Mouse (Mus musculus) heart, embryonic 12.5 days (tissue): ENCODE measurements around the gene Twf1. TPM values are rescaled to one million over a fixed set of nuclear protein-coding genes. Genes with fewer than 3 reads are reported as not detected.

Experiments used
- ATAC-seq: fragments of 200-750 bp; cut with Nextera tagmentation; 2 replicates; pipeline ENCODE4 v1.8.0; 2017; ENCODE audit warnings: moderate TSS enrichment, moderate library complexity; ENCODE audit not compliant: insufficient number of reproducible peaks, low FRiP score
- H3K27ac ChIP-seq: fragments of 300-500 bp; sonication (generic); 2 replicates; pipeline ENCODE4 v1.5.1; 2016; ENCODE audit warnings: mild to moderate bottlenecking, moderate library complexity; ENCODE audit not compliant: poor library complexity, severe bottlenecking
- H3K27me3 ChIP-seq: fragments of 300-500 bp; sonication (generic); replicated peaks from 2 replicates; pipeline ENCODE4 v1.6.1; 2016; ENCODE audit warnings: mild to moderate bottlenecking, moderate library complexity
- H3K36me3 ChIP-seq: fragments of 300-500 bp; sonication (generic); 2 replicates; pipeline ENCODE4 v1.6.1; 2016; ENCODE audit warnings: mild to moderate bottlenecking, moderate library complexity
- H3K4me1 ChIP-seq: fragments of 300-500 bp; sonication (generic); replicated peaks from 2 replicates; pipeline ENCODE4 v1.6.1; 2016; ENCODE audit warnings: mild to moderate bottlenecking
- H3K4me2 ChIP-seq: fragments of 300-500 bp; sonication (generic); 2 replicates; pipeline ENCODE4 v1.6.1; 2016; ENCODE audit warnings: mild to moderate bottlenecking, moderate library complexity
- H3K4me3 ChIP-seq: fragments of 300-500 bp; sonication (generic); 2 replicates; pipeline ENCODE4 v1.5.1; 2016; ENCODE audit warnings: mild to moderate bottlenecking
- H3K9ac ChIP-seq: fragments of 300-500 bp; sonication (generic); 2 replicates; pipeline ENCODE4 v1.6.1; 2016; ENCODE audit warnings: mild to moderate bottlenecking, moderate library complexity
- H3K9me3 ChIP-seq: fragments of 300-500 bp; sonication (generic); replicated peaks from 2 replicates; pipeline ENCODE4 v1.6.1; 2016; ENCODE audit warnings: mild to moderate bottlenecking, moderate library complexity
- WGBS: fragments of 180-500 bp; shearing (Covaris S2); methylation state at CpG from one replicate; pipeline ENCODE4 v1.1.7; 2016; 5-methylcytosine and 5-hydroxymethylcytosine counted together
- polyA plus RNA-seq: library from polyadenylated mRNA; unstranded; fragments of >200 nt; fragmentation: Nextera tagmentation; extraction: Ambion mirVana; gene quantifications from 2 replicates; pipeline ENCODE4 v1.2.1, GENCODE M21; 2016

Gene Twf1
- 48.0 and 48.7 TPM in 2 replicates for polyA plus RNA-seq

DNA sequence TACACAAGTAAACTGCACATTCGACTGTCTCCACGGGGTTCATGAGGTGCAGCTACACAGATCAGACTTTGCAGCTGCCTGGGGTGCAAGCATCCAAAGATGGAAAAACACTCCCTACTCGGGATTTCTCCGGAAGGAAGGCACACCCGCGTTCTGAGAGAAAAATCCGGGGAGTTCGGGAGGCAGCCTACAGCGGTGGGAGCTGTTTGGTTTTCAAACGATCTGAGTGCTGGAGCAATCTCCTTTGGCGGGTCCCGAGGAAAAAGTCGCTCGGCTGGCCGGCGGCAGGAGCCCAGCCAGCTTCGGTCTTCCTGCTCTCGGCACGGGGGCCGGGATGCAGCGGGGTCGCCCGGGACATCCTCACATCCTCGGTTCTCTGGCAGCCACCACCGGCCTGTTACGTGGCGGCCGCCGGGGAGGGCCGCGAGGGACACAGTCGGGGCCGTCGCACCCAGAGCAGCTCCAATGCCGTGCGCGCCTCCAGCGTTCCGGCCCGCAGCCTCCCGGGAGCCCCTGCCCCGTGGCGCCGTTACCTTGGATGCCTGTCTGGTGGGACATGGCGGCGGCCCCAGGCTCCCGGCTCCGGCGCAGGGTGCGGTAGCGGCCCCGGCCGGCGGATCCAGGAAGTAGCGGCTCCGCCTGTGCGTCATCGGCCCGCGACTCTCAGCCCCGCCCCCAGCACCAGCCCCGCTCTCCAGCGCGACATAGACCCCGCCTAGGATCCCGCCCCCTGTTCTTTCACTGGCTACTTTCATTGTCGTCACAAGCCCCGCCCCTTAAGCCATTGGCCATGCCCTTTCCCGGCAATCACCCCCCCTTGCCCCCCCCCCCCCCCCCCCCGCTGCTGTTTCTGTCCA is at the start of gene Twf1:
Gene Twf1 (minus strand): TSS at position 671 of the 857 bp plus-strand sequence.
- Histone ChIP-seq H3K9ac (peak within 1 kb of the TSS; percentile 99), H3K4me1 (peaks cover 3% of the 10 kb centered on the region; the same call in 1 of the 2 replicates), H3K27ac (peak within 1 kb of the TSS; percentile 73), H3K9me3 (no peaks in the 10 kb centered on the region), H3K4me2 (peak within 1 kb of the TSS; percentile 78), H3K27me3 (no peaks in the 10 kb centered on the region), H3K36me3 (peaks cover 19% of the 10 kb centered on the region), H3K4me3 (peak within 1 kb of the TSS; percentile 100)
- peak; percentile 100 for ATAC-seq
- under 1% methylated on average over 57 of the region's 70 CpGs for WGBS

DNA sequence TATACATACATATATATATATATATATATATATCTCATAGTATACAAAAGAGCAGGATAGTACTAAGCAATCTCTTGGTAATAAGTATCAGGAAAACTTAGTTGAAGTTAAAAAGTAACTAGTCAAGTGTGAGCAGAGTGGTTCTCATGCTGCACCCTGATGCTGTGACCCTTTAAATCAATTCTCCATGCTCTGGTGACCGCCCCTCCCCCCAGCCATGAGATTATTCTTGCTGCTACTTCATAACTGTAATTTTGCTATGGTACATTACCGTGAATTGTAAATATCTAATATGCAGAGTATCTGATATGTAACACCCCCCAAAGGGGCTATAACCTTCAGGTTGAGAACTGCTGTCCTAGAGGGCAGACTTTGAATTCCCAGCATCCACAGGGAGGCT is 49.4 kb upstream of the Twf1 start:
- Histone ChIP-seq H3K4me3 (no peak overlapping the region), H3K9me3 (no peaks in the 10 kb centered on the region), H3K4me1 (0 out of 2 replicates have a peak, but pooled peaks cover 4% of the 10 kb centered on the region), H3K4me2 (no peak overlapping the region), H3K27ac (no peak overlapping the region), H3K9ac (no peak overlapping the region), H3K27me3 (no peaks in the 10 kb centered on the region), H3K36me3 (no peaks in the 10 kb centered on the region)
- 80% methylated on average over 2 of the region's 2 CpGs for WGBS
- ATAC-seq = no peak

DNA sequence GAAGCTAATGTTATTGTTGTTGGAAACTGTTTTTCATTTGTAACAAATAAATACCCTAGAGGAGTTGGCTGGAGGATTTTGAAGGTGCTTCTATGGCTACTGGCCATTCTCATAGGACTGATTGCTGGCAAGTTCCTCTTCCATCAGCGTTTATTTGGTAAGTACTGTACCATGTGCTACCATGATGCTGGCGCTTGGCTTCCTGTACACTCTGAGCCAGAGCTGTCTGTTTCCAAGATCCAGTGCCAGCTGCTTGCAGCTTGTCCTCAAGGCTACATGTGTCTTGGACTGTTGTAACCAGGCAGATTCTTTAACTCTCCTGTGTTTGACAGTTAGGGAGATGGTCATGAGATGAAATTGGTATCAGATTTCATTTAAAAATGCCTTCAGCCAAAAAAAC is 48.5 kb upstream of the Twf1 start:
- Histone ChIP-seq H3K27ac (no peak overlapping the region), H3K9ac (no peak overlapping the region), H3K27me3 (no peaks in the 10 kb centered on the region), H3K4me2 (no peak overlapping the region), H3K36me3 (no peaks in the 10 kb centered on the region), H3K4me3 (no peak overlapping the region), H3K4me1 (0 out of 2 replicates have a peak, but pooled peaks cover 4% of the 10 kb centered on the region), H3K9me3 (no peaks in the 10 kb centered on the region)
- WGBS = 86% methylated on average over 2 of the region's 2 CpGs
- no peak for ATAC-seq

DNA sequence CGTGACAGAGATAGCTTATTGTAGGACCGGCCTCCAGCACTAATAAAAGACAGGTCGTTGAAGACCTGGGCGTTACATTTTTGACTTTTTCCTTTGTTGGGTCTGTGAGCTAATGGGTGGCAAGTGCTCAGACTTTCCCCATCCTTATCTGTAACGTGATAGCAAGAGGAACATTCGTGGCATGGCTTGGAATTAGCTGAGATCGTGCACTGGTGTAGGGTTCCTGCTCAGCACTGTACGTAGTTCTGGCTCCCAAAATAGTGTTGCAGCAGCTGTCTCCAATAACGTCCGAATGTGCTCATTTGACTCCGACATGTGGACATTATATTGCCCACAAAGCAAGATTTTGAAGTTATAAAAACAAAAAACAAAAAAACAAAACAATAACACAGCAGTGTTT is 44.8 kb upstream of the Twf1 start:
- Histone ChIP-seq H3K27me3 (peaks cover 18% of the 10 kb centered on the region), H3K4me1 (0 out of 2 replicates have a peak, but pooled peaks cover 4% of the 10 kb centered on the region), H3K9ac (no peak overlapping the region), H3K9me3 (no peaks in the 10 kb centered on the region), H3K36me3 (no peaks in the 10 kb centered on the region), H3K4me3 (no peak overlapping the region), H3K27ac (no peak overlapping the region), H3K4me2 (no peak overlapping the region)
- WGBS = 31% methylated on average over 11 of the region's 11 CpGs
- ATAC-seq = no peak

DNA sequence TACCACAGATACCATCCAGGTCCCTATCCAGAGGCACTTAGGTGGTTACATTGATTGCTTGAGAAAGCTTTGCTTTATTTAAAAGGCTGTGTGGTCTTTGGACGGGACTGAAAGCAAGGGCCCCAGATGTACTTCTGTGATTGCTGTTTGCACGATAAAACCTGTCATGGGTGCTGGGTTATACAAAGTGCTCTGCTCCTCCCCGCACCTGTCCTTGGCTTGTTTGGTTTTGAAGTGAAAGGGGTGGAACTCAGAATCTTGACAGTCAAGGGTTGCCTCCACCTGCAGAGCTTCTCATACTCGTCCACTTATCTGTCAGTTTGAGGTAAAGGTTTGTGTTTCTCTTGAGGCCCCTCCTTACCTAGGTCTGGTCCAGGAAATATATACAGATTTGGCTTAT is 40.9 kb upstream of the Twf1 start:
- H3K9ac ChIP-seq = no peak overlapping the region
- no peak overlapping the region for H3K4me3 ChIP-seq
- no peak overlapping the region for H3K27ac ChIP-seq
- H3K4me1 ChIP-seq = 0 out of 2 replicates have a peak, but pooled peaks cover 4% of the 10 kb centered on the region
- ATAC-seq = no peak
- no peak overlapping the region for H3K4me2 ChIP-seq
- H3K27me3 ChIP-seq = peaks cover 43% of the 10 kb centered on the region
- WGBS = 75% methylated on average over 4 of the region's 4 CpGs
- H3K9me3 ChIP-seq = no peaks in the 10 kb centered on the region
- H3K36me3 ChIP-seq = no peaks in the 10 kb centered on the region

DNA sequence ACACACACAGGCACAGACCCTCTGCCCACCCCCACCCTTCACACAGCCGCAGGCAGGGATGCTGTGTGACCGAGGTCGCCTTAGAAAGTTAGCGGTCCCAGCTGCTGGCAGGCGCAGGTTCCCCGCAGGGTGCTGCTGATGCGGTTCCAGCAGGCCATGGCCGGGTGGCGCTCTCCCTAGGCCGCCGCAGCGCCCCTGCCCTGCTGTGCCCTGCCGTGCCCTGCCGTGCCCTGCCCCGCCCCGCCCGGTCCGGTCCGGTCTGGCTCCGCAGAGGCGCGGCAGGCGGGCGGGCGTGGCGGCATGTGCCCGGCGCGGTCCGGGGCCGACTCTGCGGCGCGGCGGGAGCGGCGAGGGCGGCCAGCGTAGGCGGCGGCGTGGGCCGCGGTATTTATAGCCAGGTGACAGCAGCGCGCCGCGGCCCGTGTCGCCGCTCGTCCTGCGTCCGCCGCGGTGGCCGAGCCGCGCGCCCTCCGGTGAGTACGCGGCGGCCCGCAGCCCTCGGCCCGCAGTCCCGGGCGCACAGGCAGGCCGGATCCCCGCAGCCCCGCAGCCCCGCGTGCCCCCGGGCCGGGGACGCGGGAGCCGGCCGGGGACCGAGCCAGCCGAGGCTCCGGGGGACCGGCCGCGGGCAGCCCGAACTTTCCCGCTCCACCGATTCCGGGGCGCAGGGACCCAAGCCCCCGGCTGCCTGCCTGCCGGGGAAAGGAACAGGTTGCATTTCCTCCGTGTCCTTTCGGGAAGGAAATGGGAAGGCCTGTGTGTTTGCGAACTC is 39.3 kb upstream of the Twf1 start, which contains the start of gene Tmem117:
Gene Tmem117 (plus strand): TSS at position 403 of the 772 bp plus-strand sequence.
- ATAC-seq = peak; percentile 75
- H3K4me2 ChIP-seq = peak within 1 kb of the TSS; percentile 94
- H3K9ac ChIP-seq = peak within 1 kb of the TSS; percentile 83
- H3K9me3 ChIP-seq = no peaks in the 10 kb centered on the region; the same call in 1 of the 2 replicates
- H3K4me1 ChIP-seq = no peaks in the 10 kb centered on the region
- peak within 1 kb of the TSS; percentile 73 for H3K4me3 ChIP-seq
- WGBS = 2% methylated on average over 76 of the region's 96 CpGs
- peaks cover 43% of the 10 kb centered on the region for H3K27me3 ChIP-seq
- no peak within 1 kb of the TSS for H3K27ac ChIP-seq
- no peaks in the 10 kb centered on the region for H3K36me3 ChIP-seq

DNA sequence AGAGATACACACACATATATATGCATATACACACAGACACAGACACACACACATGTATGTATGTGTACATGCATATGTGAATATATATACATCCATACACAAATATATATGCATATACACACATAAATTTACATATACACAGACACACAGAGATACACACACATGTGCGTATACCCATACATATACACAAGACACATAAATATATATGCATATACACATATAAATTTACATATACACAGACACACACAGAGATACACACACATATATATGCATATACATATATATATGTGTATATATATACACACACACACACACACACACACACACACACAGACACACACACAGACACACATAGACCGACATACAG is 38.8 kb upstream of the Twf1 start:
- WGBS = 49% methylated on average over 2 of the region's 2 CpGs
- peak overlapping the region; percentile 83 for H3K9ac ChIP-seq

DNA sequence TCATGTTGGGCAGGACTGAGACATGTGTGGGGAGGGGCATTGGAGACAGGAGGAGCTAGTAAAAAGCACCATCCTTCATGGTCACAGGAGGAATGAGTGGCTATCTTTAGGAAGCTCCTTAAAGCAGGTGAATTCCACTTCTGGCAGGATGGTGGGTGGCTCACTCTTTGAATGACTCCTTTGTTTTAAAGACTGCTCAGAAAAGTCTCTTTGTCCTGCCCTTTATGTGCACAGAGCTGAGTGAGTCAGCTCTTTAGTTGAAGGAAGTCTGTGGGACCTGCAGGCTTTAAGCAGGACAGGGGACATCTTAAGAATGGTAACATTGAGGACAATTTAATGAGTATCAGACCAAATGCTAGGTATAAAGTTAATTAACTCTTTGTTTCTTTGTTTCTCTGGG is 31.2 kb upstream of the Twf1 start:
- Histone ChIP-seq H3K9ac (no peak overlapping the region), H3K9me3 (no peaks in the 10 kb centered on the region; the same call in 1 of the 2 replicates), H3K27me3 (0 out of 2 replicates have a peak, but pooled peaks cover under 1% of the 10 kb centered on the region), H3K4me1 (no peaks in the 10 kb centered on the region), H3K4me2 (no peak overlapping the region), H3K36me3 (no peaks in the 10 kb centered on the region), H3K4me3 (no peak overlapping the region), H3K27ac (no peak overlapping the region)
- no peak for ATAC-seq

More for the DNA sequence above, 38.8 kb upstream of the Twf1 start:
- Histone ChIP-seq H3K4me1 (no peaks in the 10 kb centered on the region), H3K36me3 (no peaks in the 10 kb centered on the region), H3K27me3 (peaks cover 43% of the 10 kb centered on the region), H3K4me2 (peak overlapping the region; percentile 94), H3K27ac (no peak overlapping the region), H3K4me3 (peak overlapping the region; percentile 73), H3K9me3 (no peaks in the 10 kb centered on the region; the same call in 1 of the 2 replicates)
- no peak for ATAC-seq

DNA sequence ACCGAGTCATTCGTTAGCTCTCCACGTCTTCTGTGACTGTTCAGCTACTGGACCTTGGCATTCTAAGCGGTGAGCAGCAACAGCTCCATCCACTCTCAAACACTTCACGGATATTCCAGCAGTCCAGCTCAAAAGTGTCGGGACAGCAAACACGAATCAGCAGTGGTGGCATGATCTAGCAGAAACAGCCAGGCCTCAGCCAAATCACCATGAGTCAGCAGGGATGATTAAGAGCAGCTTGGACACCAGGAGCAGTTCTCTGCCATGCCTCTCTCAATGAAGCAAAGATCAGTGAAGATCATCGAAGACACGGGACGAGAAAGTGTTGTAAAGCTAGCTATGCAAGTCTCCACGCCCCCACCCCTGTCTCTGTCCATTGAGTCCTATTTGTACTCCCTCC is 26.3 kb upstream of the Twf1 start:
- Histone ChIP-seq H3K4me2 (no peak overlapping the region), H3K9ac (no peak overlapping the region), H3K4me3 (no peak overlapping the region), H3K36me3 (no peaks in the 10 kb centered on the region), H3K9me3 (no peaks in the 10 kb centered on the region), H3K27ac (no peak overlapping the region), H3K4me1 (no peaks in the 10 kb centered on the region), H3K27me3 (no peaks in the 10 kb centered on the region)
- no peak for ATAC-seq
- WGBS = 84% methylated on average over 11 of the region's 11 CpGs

DNA sequence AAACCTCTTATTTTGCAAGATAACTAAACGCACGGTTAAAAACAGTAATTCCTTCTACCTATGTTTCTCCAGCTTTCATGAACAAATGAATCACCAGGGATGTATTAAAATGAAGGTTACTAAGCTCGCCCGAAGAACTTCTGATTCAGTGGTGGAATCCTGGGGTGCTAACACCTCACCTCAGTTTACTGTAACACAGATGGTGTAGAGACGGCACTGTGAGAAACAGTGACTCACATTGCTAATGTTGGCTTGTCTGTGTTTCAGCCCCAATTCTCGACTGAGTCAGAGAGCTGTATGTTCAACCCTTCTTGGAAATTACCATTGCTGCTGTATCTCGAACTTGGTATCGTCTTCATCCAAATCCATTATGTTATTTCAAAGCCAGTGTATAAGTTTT is 18.1 kb upstream of the Twf1 start:
- H3K4me1 ChIP-seq = no peaks in the 10 kb centered on the region

DNA sequence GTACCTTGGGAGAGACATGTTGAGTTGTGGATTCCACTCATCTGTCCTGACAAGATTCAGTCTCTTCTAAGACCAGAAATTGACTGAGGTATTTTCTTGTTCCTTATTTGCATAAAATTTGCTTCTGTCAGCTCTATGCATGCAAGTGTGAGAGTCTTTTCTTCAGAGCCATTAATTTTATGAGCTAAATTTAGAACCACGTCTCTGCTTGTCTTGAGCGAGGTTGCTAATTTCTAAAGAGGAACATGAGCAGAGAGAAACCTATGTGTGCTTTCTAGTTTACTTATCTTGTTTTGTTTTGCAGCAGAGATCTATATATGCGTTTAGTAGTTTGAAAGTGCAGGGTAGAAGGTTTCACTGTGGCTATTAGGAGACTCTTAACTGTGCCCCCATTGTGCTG is 12.8 kb upstream of the Twf1 start:
- H3K9ac ChIP-seq = no peak overlapping the region
- H3K9me3 ChIP-seq = no peaks in the 10 kb centered on the region
- H3K4me3 ChIP-seq = no peak overlapping the region
- 65% methylated on average over 3 of the region's 3 CpGs for WGBS
- H3K4me2 ChIP-seq = no peak overlapping the region
- no peaks in the 10 kb centered on the region for H3K27me3 ChIP-seq
- no peaks in the 10 kb centered on the region; the same call in 1 of the 2 replicates for H3K4me1 ChIP-seq
- ATAC-seq = no peak
- no peaks in the 10 kb centered on the region for H3K36me3 ChIP-seq
- no peak overlapping the region for H3K27ac ChIP-seq

More for the DNA sequence above, 18.1 kb upstream of the Twf1 start:
- no peaks in the 10 kb centered on the region for H3K36me3 ChIP-seq
- H3K27ac ChIP-seq = no peak overlapping the region
- no peak overlapping the region for H3K4me2 ChIP-seq
- no peaks in the 10 kb centered on the region for H3K9me3 ChIP-seq
- no peak overlapping the region for H3K9ac ChIP-seq
- WGBS = 88% methylated on average over 8 of the region's 8 CpGs
- no peak for ATAC-seq
- no peak overlapping the region for H3K4me3 ChIP-seq
- no peaks in the 10 kb centered on the region for H3K27me3 ChIP-seq
